Mouse (Mus musculus) stomach, postnatal 0 days (tissue): ENCODE measurements around the gene Inafm2.

Experiments
- CTCF ChIP-seq: IDR thresholded peaks from 2 replicates; pipeline ENCODE4 v1.5.1; 2016; ENCODE audit warnings: antibody characterized with exemption, low read depth, mild to moderate bottlenecking, moderate library complexity
- EP300 ChIP-seq: optimal IDR thresholded peaks from 2 replicates; pipeline ENCODE3; 2016; ENCODE audit warnings: antibody characterized with exemption

DNA sequence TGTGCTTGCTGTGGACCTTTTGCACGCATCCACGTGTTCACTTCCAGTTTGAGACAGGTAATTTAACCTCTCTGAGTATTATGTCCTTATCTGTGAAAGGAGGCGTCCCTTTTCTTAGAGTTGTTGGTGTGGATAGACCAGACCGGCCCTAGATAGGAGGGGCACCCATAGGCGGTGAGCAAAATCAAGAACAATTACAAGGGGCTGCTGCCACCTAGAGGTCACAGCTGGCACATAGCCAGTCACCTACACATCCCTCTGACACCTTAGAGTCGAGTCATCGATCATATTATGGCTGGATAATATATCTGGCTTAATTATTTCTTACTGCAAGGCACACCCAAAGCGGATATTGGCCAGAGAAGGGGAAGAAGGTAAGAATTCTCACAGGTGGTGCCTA, 14.3 kb downstream of the Inafm2 start:
- peak; percentile 81 for TF ChIP-seq CTCF
- TF ChIP-seq EP300 = no peak
